Mouse (Mus musculus) layer of hippocampus, adult 2 months (tissue): ENCODE results near the gene Igsf9. TPM values are rescaled to one million over a fixed set of nuclear protein-coding genes. Genes with fewer than 3 reads are reported as not detected.

ENCODE experiments used
- DNase-seq, 2 experiments: peaks; one replicate each; pipeline ENCODE4 v3.0.0; 2022; ENCODE audit warnings: low spot score in 2 of 2
- H3K27ac ChIP-seq: fragments of 200-600 bp; 2 replicates; pipeline ENCODE4 v1.8.1; 2022
- H3K4me3 ChIP-seq: fragments of 200-600 bp; 2 replicates; pipeline ENCODE4 v1.8.1; 2022; ENCODE audit warnings: mild to moderate bottlenecking
- CTCF ChIP-seq: fragments of 200-600 bp; conservative IDR thresholded peaks from 2 replicates; pipeline ENCODE4 v1.8.1; 2022; ENCODE audit warnings: antibody characterized with exemption, mild to moderate bottlenecking, moderate library complexity
- total RNA-seq, 2 experiments: library from RNA; stranded (reverse); gene quantifications; 2 replicates each; pipeline ENCODE4 v1.2.3; 2021

The Igsf9 gene
- total RNA-seq, 2 experiments from 2014 or later, result 5.7 to 9.2 TPM

GRCm38 (mm10) chr1:172489585-172490250, 8.1 kb downstream of the Igsf9 start:
- Histone ChIP-seq H3K27ac (no peak overlapping the region), H3K4me3 (peak overlapping the region; percentile 57)
- DNase-seq, result no peak
- no peak for TF ChIP-seq CTCF

- no peak overlapping the region for H3K27ac ChIP-seq
- DNase-seq, result peak; percentile 71 to 95
- peak overlapping the region; percentile 57 for H3K4me3 ChIP-seq
- TF ChIP-seq CTCF, result peak; percentile 98
These were observed 8.7 kb downstream of the Igsf9 start for GRCm38 (mm10) chr1:172490261-172490661.

- no peak overlapping the region for H3K4me3 ChIP-seq
- no peak for DNase-seq
- no peak for TF ChIP-seq CTCF
- no peak overlapping the region for H3K27ac ChIP-seq
These were observed 10.5 kb downstream of the Igsf9 start for GRCm38 (mm10) chr1:172492047-172492446.

DNA sequence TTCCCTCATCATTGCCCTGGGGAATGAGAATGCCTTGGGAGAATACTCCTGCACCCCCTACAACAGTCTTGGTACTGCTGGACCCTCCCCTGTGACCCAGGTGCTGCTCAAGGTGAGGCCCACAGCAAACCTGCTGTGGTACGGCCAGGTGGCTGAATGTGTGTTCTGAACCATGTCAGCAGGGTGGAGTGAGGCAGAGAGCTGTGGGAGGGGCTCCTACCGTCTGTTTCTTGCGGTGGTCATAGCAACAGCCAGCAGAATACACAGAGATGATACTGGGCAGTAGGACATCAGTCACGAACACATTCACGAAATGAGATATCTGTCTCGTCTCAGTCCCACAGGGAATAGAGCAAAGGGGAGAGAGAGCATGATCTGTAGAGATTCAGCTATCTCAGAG, 11.9 kb downstream of the Igsf9 start:
- Histone ChIP-seq H3K27ac (no peak overlapping the region), H3K4me3 (no peak overlapping the region)
- no peak for TF ChIP-seq CTCF
- no peak for DNase-seq

DNA sequence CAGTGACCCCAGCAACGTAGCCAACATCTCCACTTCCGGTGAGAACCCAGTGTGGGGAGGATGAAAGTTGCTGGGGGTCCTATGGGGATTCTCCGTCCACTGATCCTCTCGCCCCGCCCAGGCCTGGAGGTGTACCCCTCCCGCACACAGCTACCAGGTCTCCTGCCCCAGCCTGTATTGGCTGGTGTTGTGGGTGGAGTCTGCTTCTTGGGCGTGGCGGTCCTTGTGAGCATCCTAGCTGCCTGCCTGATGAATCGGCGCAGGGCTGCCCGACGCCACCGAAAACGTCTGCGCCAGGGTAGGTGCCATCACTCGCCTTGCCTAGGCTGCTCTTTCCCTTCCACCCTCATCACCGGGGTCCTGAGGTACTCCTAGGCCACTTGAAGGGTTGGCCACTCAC, 14.4 kb downstream of the Igsf9 start:
- DNase-seq, result no peak
- H3K4me3 ChIP-seq, result no peak overlapping the region
- no peak overlapping the region for H3K27ac ChIP-seq
- no peak for TF ChIP-seq CTCF

DNA sequence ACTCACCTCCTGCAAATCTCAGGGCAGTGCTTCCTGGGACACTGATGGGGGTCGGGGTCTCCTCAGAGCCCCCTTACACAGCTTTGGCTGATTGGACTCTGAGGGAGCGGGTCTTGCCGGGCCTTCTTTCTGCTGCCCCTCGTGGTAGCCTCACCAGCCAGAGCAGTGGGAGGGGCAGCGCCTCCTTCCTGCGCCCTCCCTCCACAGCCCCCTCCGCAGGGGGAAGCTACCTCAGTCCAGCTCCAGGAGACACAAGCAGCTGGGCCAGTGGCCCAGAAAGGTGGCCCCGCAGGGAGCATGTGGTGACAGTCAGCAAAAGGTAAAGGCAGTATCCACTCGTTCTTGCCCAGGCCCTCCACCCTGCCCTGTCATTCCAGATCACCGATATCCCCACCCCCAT, 15.8 kb downstream of the Igsf9 start:
- no peak overlapping the region for H3K27ac ChIP-seq
- H3K4me3 ChIP-seq, result no peak overlapping the region
- TF ChIP-seq CTCF, result no peak
- no peak for DNase-seq

DNA sequence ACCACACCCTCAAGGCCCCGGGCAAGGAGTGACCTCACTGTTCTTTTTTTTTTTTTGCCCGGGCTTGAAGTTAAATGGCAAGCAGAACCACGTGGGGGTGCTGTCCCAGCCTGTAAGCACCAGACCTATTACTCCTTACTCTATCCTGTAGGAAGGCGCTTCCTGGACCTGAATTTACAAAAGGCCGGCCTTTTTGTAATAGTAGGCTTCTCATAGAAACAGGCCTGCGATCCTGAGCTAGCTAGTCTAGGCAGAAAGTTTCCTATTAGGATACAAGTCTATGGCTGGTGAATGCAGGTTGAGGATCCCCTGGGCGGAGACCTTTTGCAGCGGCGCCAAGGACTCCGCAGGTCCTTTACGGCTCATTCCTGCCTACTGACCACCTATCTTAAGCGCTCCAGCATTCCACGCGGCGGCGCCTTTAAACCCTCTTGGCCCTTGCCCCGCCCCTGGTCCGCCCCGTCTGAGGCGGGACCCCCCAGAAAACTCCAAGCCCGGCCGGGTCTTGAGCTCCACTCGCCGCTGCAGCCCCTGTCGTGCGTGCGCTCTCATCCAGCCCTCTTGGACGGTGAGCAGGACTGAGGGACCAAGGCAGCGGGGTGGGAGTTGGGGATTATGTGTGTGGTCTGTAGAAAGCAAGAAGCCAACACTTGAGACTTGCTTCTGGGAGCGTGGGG, 18.3 kb downstream of the Igsf9 start, which contains the start of gene Tagln2:
Tagln2 (plus strand) TSS at position 283 of the 677 bp plus-strand sequence.
- no peak for DNase-seq
- H3K27ac ChIP-seq, result peak within 1 kb of the TSS; percentile 71
- H3K4me3 ChIP-seq, result peak within 1 kb of the TSS; percentile 56
- TF ChIP-seq CTCF, result peak; percentile 45

GRCm38 (mm10) chr1:172500451-172501370, 19.1 kb downstream of the Igsf9 start:
- Histone ChIP-seq H3K27ac (peak overlapping the region; percentile 71), H3K4me3 (peak overlapping the region; percentile 56)

GRCm38 (mm10) chr1:172501371-172502144, 20.0 kb downstream of the Igsf9 start:
- DNase-seq, result peak in 1 of 2 experiments; percentile 39
- Histone ChIP-seq H3K4me3 (peak overlapping the region; percentile 56), H3K27ac (peak overlapping the region; percentile 36; the same call in 1 of the 2 replicates)
- no peak for TF ChIP-seq CTCF

More at GRCm38 (mm10) chr1:172500451-172501370, 19.1 kb downstream of the Igsf9 start:
- DNase-seq, result no peak
- no peak for TF ChIP-seq CTCF

- H3K27ac ChIP-seq, result no peak overlapping the region
- DNase-seq, result no peak
- no peak overlapping the region; the same call in 1 of the 2 replicates for H3K4me3 ChIP-seq
- no peak for TF ChIP-seq CTCF
These were observed 20.8 kb downstream of the Igsf9 start for GRCm38 (mm10) chr1:172502145-172503110.
